Mouse (Mus musculus) CD4-positive, CD25-positive, alpha-beta regulatory T cell (primary cell): ENCODE measurements around the gene Rpl36a. TPM values are rescaled to one million over a fixed set of nuclear protein-coding genes. Genes with fewer than 3 reads are reported as not detected.

Experiments
- polyA plus RNA-seq: library from polyadenylated mRNA; unstranded; fragments of 100-300 nt; shearing (Covaris generic); gene quantifications from one replicate; pipeline ENCODE4 v1.2.1, GENCODE M21; 2017

Gene Rpl36a
- polyA plus RNA-seq, result 303 TPM

GRCm38 (mm10) chrX:134585103-134586002 is at the start of gene Rpl36a:
TSS of gene Rpl36a (plus strand) at chrX:134585654.

GRCm38 (mm10) chrX:134541145-134541954 is 44.1 kb upstream of the Rpl36a start, which contains the start of gene Timm8a1:
TSS of gene Timm8a1 (minus strand) at chrX:134541865.

GRCm38 (mm10) chrX:134582888-134583669 is 2.4 kb upstream of the Rpl36a start, which contains the start of gene Btk:
TSS of gene Btk (minus strand) at chrX:134583570.

GRCm38 (mm10) chrX:134600659-134601379 is 15.4 kb downstream of the Rpl36a start, which contains the start of the genes Gla and Hnrnph2:
TSS of gene Gla (minus strand) at chrX:134601125.
TSS of gene Hnrnph2 (plus strand) at chrX:134601179.

Other genes starting within 250 kb of the Rpl36a start
- 0.04 TPM for gene Drp2, start 181.1 kb upstream of the Rpl36a start, polyA plus RNA-seq
- gene Taf7l, start 109.2 kb upstream of the Rpl36a start, polyA plus RNA-seq, result not detected
- gene Timm8a1, start 43.8 kb upstream of the Rpl36a start, polyA plus RNA-seq, result 46.8 TPM
- gene Btk, start 2.1 kb upstream of the Rpl36a start, polyA plus RNA-seq, result 1.3 TPM
- gene Gla, start 15.5 kb downstream of the Rpl36a start, polyA plus RNA-seq, result 3.8 TPM
- 115 TPM for gene Hnrnph2, start 15.5 kb downstream of the Rpl36a start, polyA plus RNA-seq
- gene Armcx4, start 100.9 kb downstream of the Rpl36a start, polyA plus RNA-seq, result 0.32 TPM
- gene Armcx1, start 132.3 kb downstream of the Rpl36a start, polyA plus RNA-seq, result 2.1 TPM
- 2.5 TPM for gene Armcx6, start 165.8 kb downstream of the Rpl36a start, polyA plus RNA-seq
- gene Armcx3, start 170.9 kb downstream of the Rpl36a start, polyA plus RNA-seq, result 15.3 TPM
- gene Armcx2, start 223.6 kb downstream of the Rpl36a start, polyA plus RNA-seq, result 11.0 TPM